Mouse (Mus musculus): ENCODE measurements around the gene Gm21904. TPM values are rescaled to one million over a fixed set of nuclear protein-coding genes. Genes with fewer than 3 reads are reported as not detected.
"Not testable (repeated sequence)": the region's sequence is repeated elsewhere in the genome, so short reads cannot be mapped to it uniquely, and the experiment has no call there.

Gene Gm21904
- not detected in 2 replicates for polyA plus RNA-seq (2016; fragmentation: Nextera tagmentation; extraction: Ambion mirVana)

DNA sequence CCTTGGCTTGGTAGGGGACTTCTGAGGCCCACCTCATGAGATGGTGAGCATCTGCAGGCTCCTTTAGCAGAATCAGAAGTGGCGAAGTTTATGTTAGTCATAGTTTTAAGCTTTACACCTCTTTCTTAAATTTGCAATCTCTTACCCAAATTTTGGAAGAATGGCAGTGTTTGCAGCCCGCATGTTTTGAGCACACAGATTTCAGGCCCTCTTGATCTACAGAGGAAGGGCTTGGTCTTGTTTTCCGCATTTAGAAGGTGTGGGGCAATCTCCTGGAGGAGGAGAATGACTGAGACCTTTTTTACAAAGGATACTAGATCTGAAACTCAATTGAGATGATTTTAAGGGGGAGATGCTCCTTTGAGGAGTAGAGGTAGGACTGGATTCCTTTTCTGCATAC lies at the start of gene Gm21904:
TSS of gene Gm21904 (minus strand) at position 101 of the 400 bp plus-strand sequence.
- DNase-seq (ENCODE audit: low spot score); H3K4me1 ChIP-seq; H3K27me3 ChIP-seq (replicated peaks; ENCODE audit: low read depth, poor library complexity, severe bottlenecking); H3K27ac ChIP-seq (replicated peaks); H3K36me3 ChIP-seq (replicated peaks); H3K4me3 ChIP-seq; H3K9me3 ChIP-seq: not testable (repeated sequence)
- WGBS: no CpG with 5 or more reads among the region's 3 CpGs

DNA sequence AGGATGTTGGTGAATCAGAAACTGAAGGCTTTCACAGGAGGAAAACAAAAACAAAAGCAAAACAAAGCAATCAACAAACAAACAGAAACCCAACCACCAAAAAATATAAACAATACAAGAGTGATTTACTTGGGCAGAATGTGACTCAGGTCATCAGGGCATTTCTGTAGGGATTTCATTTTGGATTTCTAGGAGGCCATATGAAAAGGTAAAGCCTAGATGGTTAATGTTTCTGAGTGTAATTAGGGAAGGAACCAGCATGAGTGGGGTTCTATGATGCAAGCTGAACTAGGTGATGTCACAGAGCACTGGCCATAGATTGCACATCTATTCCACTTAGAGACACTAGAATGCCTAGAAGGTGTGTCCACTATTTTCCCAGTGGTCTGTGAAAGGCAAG lies 28.4 kb upstream of the Gm21904 start, which contains the start of the genes Gm20772 and Gm20831:
TSS of gene Gm20772 (plus strand) at position 301 of the 400 bp plus-strand sequence.
TSS of gene Gm20831 (plus strand) at position 301 of the 400 bp plus-strand sequence.
- H3K4me3 ChIP-seq; H3K4me1 ChIP-seq; DNase-seq (ENCODE audit: low spot score); H3K36me3 ChIP-seq (replicated peaks); H3K9me3 ChIP-seq; H3K27ac ChIP-seq (replicated peaks); H3K27me3 ChIP-seq (replicated peaks; ENCODE audit: low read depth, poor library complexity, severe bottlenecking): not testable (repeated sequence)

Other genes starting within 250 kb of the Gm21904 start
- gene Gm20772, start 28.5 kb upstream of the Gm21904 start, polyA plus RNA-seq (2016; fragmentation: Nextera tagmentation; extraction: Ambion mirVana): not detected in 2 replicates
- not detected in 2 replicates for gene Gm20831, start 28.5 kb upstream of the Gm21904 start, polyA plus RNA-seq (2016; fragmentation: Nextera tagmentation; extraction: Ambion mirVana)
- not detected in 2 replicates for gene Srsy, start 91.1 kb upstream of the Gm21904 start, polyA plus RNA-seq (2016; fragmentation: Nextera tagmentation; extraction: Ambion mirVana)
- not detected in 2 replicates for gene Gm21764, start 215.5 kb upstream of the Gm21904 start, polyA plus RNA-seq (2016; fragmentation: Nextera tagmentation; extraction: Ambion mirVana)
- not detected in 2 replicates for gene Ssty1, start 242.8 kb upstream of the Gm21904 start, polyA plus RNA-seq (2016; fragmentation: Nextera tagmentation; extraction: Ambion mirVana)